Mouse (Mus musculus) myocyte (in vitro differentiated cells): Measurements from ENCODE around the gene Rrp15.

Experiments
- CEBPB ChIP-seq: IDR thresholded peaks from 2 replicates; pipeline ENCODE4 v1.6.1; 2011; ENCODE audit warnings: mild to moderate bottlenecking, moderate library complexity; ENCODE audit not compliant: poor library complexity, insufficient read depth, severe bottlenecking
- E2F4 ChIP-seq: IDR thresholded peaks from one replicate; pipeline ENCODE4 v1.6.1; 2011; ENCODE audit warnings: mild to moderate bottlenecking, control low read depth, moderate library complexity; ENCODE audit not compliant: insufficient read depth
- MAX ChIP-seq: IDR thresholded peaks from one replicate; pipeline ENCODE4 v1.6.1; 2011; ENCODE audit warnings: low read depth, mild to moderate bottlenecking, control low read depth
- MYOD1 ChIP-seq, 3 experiments: IDR thresholded peaks; one replicate each; pipeline ENCODE4 v1.6.1; 2011; ENCODE audit warnings: control low read depth in 2 of 3, low read depth in 2 of 3, mild to moderate bottlenecking in 2 of 3, moderate library complexity in 1 of 3; ENCODE audit not compliant: insufficient read length in 2 of 3, control insufficient read depth in 1 of 3
- MYOG ChIP-seq, 3 experiments: IDR thresholded peaks; one replicate each; pipeline ENCODE4 v1.6.1; 2011; ENCODE audit warnings: control low read depth in 2 of 3, low read depth in 2 of 3, mild to moderate bottlenecking in 2 of 3; ENCODE audit not compliant: insufficient read length in 2 of 3, control insufficient read depth in 1 of 3, insufficient read depth in 1 of 3
- POLR2A ChIP-seq: IDR thresholded peaks from one replicate; pipeline ENCODE4 v1.6.1; 2011; ENCODE audit warnings: low read depth, mild to moderate bottlenecking, control low read depth, moderate library complexity; ENCODE audit not compliant: insufficient read length
- POLR2AphosphoS2 ChIP-seq: IDR thresholded peaks from one replicate; pipeline ENCODE4 v1.6.1; 2011; ENCODE audit warnings: low read depth, control low read depth; ENCODE audit not compliant: insufficient read length
- SRF ChIP-seq: IDR thresholded peaks from one replicate; pipeline ENCODE4 v1.6.1; 2011; ENCODE audit warnings: low read depth; ENCODE audit not compliant: control insufficient read depth, insufficient read length
- TCF12 ChIP-seq: IDR thresholded peaks from one replicate; pipeline ENCODE4 v1.6.1; 2011; ENCODE audit warnings: mild to moderate bottlenecking, control low read depth; ENCODE audit not compliant: poor library complexity, insufficient read depth, severe bottlenecking
- TCF3 ChIP-seq: IDR thresholded peaks from one replicate; pipeline ENCODE4 v1.6.1; 2011; ENCODE audit warnings: low read depth, control low read depth; ENCODE audit not compliant: insufficient read length
- USF1 ChIP-seq: IDR thresholded peaks from one replicate; pipeline ENCODE4 v1.6.1; 2011; ENCODE audit warnings: low read depth, mild to moderate bottlenecking, control low read depth, moderate library complexity

- no peak for TF ChIP-seq POLR2A
- TF ChIP-seq TCF12: no peak
- TF ChIP-seq TCF3: no peak
- TF ChIP-seq MYOD1 (IDR thresholded peaks at IDR 0.05; ENCODE audit: control insufficient read depth in 1 of 3, insufficient read length in 2 of 3, low read depth in 2 of 3): no peak
- no peak for TF ChIP-seq POLR2AphosphoS2
- TF ChIP-seq MYOG (IDR thresholded peaks at IDR 0.05; ENCODE audit: control insufficient read depth in 1 of 3, insufficient read depth in 1 of 3, insufficient read length in 2 of 3, low read depth in 2 of 3): no peak
- no peak for TF ChIP-seq E2F4
- no peak for TF ChIP-seq SRF
- TF ChIP-seq USF1: no peak
- no peak for TF ChIP-seq CEBPB
- no peak for TF ChIP-seq MAX
These were observed 57.5 kb downstream of the Rrp15 start for GRCm38 (mm10) chr1:186691708-186692107.
